Mouse (Mus musculus) right cerebral cortex, postnatal 4 days (tissue): ENCODE data around the gene Acap3.

ENCODE experiments used
- DNase-seq: peaks from one replicate; pipeline ENCODE4 v3.0.0-alpha.2; 2022

Gene Acap3

DNA sequence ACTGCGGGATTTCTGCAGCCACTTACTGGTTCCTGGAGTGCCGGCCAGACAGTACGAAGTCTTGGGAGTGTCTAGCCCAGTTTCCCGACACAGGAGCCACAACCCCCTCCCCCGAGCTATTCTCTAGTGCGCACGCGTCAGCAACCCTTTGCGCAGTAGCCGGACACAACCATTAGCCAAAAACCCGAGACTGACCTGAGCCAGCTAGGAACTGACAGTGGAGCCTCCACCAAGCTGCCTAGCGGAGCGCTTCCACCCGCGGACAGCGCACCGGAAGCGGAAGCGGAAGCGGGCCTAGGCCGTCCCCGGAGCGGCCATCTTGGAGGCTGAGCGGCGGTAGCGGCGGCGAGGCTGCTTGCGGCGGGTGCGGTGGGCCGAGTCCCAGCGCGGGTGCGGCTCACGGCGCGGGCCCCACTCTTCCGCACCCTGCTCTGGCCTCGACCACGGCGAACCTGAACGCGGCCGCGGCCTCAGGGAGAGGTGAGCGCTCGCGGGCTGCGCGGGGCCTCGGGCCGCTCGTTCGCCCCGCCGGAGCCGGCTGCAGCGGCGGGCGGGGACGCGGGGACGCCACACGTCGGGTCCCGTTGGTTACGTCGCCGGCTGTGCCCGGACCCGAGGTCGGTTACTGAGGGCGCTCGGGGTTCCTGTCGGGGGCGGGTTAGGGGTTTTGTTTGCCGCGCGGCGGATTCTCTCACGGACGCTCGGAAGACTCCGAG is 52.1 kb downstream of the Acap3 start, which contains the start of gene Ube2j2:
Ube2j2 (plus strand) TSS at position 298 of the 716 bp plus-strand sequence.
- DNase-seq = peak; percentile 93

DNA sequence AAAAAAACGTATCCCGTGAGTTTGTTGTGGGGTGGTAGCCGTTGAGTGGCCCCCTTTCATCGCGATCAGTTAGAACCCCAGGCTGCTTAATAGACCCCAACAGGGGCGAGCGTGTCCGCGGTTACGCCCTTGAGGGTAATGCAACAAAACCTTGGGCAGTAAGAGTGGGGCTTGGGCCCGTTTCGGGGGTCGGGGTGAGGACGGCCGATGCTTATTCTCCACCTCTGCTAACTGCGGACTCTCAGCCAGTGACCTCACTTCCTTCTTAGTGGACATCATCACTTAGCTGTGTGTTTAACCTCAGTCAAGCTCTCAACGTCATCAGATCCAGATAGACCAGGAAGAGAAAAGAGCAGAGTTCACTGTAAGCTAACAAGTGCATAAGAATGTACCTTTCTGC is 52.6 kb downstream of the Acap3 start:
- no peak for DNase-seq

DNA sequence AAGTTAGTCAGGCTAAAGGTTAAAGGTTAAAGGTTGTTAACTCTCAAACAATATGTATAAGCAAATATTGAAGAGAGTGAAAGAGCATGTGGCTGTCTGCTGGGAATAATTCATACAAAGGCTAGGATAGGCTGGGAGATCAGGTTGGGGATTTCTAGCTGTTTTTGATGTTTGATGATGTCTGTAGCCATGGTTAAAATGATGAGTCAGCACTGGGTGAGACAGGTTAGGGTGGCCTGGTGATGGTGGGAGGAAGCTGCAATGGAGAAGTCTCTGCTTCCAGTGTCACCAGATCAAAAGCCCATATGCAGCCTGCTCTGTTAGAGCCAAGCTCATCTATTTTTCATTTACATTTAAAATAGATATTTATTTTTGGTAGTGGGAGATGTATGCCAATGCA is 55.5 kb downstream of the Acap3 start:
- no peak for DNase-seq

DNA sequence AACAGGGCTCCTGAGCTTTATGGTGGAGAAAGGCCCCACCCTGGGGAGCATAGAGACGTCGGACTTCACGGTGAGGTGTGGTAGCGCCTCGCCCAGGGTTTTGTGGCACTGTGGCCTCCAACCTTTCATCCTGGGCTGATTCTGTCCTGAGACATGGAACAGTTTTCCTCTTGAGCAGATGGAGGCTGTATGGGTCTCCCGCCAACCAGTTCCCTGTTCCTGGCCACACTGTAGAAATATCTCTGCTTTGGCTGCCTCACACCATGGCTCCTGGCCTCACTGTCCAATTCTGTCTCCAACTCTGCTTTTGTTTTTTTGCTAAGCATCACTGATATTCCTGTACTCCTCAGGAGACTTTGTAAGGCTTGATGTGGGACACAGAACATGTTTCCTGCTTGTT is 63.9 kb downstream of the Acap3 start:
- DNase-seq = no peak
